Mouse (Mus musculus): ENCODE results near the gene Itprid1.

The Itprid1 gene

DNA sequence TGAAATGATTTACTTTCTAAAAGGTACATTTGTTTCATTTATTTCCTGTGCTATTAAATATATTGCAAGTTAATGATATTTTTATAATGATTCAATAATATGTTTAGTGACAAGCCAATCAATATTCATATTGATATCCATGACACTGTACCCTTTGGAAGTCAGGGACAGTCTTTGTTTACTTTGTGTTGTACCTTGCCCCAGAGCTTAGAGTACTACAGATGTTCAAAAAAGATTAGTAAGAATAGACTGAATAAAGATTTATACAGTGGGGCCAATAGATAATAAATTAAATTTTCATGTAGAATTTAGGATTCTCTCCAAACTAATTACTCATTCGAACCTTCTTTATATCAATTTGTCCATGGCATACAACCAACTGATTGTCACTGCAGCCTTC lies 50.9 kb downstream of the Itprid1 start:
- no peak for DNase-seq (ENCODE audit: low spot score)

DNA sequence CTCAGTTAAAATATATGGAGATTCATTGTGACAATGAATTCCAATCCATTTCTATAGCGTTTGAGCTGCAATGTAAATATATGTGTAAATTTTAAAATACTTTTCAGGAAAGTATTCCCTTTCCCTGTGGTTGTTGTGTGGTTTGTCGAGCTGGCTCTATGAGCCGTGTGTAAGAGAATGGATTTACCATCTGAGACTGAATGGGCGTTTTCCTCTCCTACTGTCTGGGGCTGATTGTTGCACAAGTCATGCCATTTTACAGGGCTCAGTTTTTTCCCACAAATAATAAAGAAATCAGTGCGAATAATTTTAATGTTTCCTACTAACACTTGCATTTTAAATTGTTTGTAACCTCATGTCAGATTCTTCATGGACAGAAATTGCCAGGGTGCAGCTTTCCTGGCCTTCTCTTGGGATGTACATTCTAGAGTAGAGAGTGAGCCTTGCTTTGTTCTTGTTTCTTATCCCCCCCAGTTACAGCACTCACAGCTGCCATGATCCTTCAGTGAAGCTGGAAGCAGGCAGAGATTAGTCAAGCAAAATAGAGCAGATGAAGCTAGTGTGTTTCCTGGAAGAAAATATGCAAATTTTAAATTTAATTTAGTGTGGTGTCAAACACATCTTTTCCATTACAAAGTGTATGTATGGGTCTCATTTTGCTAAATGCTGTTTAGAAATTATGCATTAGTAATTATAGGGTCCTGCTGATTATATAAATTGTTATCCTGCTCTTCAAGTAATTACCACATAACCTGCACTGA lies 65.1 kb downstream of the Itprid1 start:
- no peak for DNase-seq (ENCODE audit: low spot score)

DNA sequence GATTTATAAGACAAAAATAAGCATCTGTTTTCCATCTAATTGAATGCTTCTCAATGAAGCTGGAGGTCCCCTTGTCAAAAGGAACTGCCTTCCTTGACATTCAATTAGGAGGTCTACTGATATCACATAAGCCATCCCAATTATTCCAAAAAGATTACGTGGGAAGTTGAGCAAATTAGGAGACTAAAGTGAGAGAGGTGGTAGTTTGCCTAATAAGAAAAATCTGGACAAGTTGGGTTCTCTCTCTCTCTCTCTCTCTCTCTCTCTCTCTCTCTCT lies 65.6 kb downstream of the Itprid1 start:
- no peak for DNase-seq (ENCODE audit: low spot score)

DNA sequence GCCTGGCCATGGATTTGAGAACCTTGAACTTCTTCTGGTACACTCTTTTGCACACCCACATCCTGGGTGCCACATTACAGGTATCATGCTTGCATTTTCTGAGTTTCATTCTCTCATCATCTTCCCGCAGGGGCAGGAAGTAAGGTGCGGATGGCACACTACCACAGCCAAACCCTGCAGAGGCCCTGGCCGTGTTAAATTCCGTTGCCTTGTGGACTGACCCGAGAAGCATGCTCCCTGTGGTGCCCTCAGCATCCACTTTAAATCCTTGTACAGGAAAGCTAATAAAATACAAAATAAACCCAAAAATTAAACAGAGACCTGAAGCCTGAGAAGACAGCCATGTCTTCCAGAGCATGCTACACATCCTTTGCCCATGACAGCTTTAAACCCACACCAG lies 82.5 kb downstream of the Itprid1 start:
- no peak for DNase-seq (ENCODE audit: low spot score)

DNA sequence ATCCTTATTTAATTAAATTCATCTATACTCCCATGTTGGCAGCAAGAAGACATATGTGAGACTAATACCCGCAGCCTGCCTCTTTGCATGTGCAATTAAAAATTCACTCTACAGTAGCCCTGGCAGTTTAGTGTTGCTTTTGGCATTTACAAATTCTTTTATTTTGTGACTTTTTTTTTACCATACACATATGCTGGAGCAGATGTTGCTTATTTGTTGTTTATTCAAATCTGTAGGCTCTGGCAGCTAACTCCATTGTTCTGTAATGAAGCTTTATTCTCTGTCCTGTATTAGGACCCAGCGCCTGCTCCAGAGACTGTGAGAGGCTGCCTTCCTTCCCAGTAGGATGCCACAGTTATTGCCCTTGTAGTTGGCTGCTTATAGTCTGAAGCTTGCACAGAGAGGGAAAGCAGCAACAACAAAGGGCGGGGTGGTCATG lies 83.6 kb downstream of the Itprid1 start:
- DNase-seq (ENCODE audit: low spot score), result no peak

DNA sequence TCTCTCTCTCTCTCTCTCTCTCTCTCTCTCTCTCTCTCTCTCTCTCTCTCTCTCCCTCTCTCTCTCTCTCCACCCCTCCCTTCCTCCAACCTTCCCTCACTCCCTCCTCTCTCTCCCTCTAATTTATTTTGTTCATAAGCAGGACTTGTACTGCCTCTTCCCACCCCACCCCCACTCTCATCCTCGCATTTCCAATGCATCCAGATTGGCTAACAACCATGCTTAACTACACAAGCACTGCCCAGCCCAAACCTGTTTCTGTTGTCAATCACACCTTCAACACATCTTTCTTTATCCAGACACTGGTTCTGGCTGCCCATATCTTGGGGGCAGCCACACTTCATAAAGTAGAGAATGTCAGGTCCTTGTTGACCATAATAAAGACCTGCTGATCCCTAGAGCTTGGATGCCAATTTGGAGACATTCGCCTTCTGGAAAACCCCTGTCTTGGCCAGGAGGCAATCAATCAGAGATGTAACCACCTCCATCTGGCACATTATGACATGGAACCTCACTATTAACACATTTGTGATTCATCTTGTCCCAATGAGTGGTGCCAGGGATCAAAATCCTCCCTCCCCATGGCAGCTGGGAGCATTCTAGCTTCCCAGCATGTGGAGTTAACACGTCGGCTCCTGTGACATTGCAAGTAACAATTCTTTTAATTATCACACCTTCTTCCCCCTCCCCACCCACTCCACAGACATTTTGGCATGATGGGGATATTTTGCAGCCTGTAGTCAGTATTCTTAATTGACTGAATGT lies 84.4 kb downstream of the Itprid1 start:
- no peak for DNase-seq (ENCODE audit: low spot score)

DNA sequence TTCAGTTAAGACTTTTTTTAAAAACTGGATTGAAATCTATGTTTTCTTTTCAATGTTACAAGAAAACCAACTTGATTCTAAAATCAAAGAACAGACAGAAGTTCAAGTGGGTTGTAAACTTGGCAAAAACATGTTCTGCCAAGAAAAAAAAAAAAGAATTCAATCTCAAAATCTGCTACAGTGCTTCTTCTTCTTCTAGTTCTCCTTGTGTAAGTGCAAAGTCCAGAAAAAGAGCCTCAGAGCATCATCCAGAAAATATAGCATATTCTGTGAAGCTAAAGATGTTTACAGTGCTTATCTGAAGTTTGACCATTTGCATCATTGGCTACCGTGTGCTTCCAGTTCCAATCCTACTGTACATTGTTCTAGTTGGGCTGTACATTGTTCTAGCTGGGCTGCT lies 108.0 kb downstream of the Itprid1 start:
- no peak for DNase-seq (ENCODE audit: low spot score)

DNA sequence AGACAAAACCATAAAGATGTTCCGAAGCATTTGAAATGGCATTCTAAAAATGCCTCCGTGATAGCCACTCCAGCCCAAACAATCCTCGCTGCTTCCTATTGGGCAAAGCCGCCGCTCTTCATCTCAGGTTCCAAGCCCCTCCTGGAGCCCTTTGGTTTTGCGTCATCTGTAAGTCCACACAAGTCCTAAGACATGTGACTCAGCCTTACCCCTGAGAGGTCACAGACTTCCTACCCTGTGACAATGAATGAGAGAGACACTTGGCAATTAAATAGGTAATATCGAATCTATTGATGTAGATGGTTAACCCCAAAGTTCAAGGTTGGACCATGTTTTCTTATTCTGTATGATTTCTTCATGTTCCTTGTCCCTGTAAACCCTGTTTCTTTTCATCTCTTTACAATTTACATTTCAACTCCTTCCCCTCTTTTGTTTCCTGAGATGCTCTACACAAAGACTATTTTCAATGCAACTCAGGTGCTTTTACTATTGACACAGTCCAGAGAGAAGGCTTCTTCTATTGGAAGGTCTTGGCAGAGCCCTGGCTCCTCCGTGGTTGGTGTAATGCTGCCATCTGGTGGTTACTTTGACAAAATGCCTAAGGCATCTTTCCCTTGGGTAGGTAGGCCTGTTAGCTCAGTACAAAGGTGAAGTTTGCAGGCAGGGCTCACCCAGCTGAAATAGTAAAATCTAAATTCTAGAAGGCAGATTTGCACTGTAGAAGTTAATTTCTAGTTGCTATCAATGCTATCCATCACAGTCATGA lies 113.8 kb downstream of the Itprid1 start:
- DNase-seq (ENCODE audit: low spot score), result peak; percentile 59

DNA sequence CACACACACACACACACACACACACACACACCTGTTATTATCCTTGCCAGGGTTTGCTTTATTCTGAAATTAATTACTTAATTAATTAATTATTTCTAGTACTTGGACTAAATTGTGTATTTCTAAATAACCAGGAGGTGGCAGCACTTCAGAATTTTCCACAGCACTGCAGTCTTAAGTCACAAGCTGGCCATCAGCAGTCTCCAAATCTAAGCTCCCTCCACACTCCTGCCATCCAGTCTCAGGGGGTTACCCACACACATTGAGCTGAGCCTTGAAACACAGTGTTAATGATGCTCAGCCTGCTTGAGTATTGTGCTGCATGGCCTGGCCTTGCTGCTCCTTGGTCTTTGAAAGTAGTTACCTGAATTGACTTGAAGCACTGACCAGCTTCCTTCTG lies 136.3 kb downstream of the Itprid1 start:
- peak; percentile 2 for DNase-seq (ENCODE audit: low spot score)

DNA sequence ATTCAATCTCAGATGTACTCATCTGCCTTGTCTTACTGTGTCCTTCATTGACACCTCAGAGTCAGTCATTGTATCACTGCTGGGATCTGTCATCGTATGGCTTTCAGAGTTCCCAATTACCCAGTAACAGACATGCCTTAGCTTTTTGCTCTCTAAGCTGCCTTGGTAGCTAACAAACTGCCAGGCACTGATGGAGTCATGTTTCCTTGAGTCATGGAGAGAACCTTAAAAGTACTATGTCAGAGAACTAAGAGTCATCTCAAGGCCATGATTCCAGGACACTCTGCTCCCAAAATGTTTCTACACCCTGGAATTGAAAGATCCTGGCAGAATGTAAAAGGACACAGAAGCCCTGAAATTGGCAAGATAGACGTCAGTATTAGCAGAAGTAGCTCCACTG lies 143.1 kb downstream of the Itprid1 start:
- DNase-seq (ENCODE audit: low spot score), result no peak

DNA sequence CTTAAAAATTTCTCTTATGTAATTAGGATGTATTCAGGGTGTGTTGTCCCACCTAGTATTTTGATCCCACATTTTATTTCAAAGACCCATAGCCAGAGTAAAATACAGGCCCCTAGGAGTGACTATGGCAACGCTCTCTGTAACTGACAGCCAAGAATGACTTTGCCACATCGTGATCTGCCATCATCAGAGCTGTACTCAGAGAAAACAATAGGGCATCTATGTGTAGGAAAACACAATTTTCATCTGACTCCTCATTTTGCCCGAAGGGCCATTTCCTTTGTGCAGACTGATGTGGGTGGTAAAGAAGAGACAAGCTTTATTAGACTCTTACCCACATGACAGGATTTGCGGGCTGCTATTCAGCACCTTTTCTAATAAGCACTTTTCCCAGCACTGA lies 172.0 kb downstream of the Itprid1 start:
- DNase-seq (ENCODE audit: low spot score), result no peak

DNA sequence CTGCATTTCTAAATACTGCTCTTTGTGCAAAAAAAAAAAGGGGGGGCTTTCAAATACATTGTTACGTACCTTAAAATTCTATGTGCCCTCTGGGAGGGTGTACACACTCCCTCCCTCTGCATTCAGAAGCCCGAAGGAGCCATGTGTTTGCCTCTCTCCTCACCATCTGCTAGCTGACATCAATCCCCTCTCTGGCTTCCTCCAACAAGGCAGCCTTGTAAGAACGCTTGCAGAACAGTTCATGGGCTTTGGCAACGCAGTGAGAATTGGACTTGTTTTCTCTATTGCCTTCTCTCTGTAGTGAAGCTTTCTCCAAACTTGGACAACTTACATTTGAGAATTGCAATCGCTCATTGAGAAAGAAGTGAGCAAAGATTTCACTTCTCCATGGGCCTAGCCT lies 175.7 kb downstream of the Itprid1 start:
- no peak for DNase-seq (ENCODE audit: low spot score)

DNA sequence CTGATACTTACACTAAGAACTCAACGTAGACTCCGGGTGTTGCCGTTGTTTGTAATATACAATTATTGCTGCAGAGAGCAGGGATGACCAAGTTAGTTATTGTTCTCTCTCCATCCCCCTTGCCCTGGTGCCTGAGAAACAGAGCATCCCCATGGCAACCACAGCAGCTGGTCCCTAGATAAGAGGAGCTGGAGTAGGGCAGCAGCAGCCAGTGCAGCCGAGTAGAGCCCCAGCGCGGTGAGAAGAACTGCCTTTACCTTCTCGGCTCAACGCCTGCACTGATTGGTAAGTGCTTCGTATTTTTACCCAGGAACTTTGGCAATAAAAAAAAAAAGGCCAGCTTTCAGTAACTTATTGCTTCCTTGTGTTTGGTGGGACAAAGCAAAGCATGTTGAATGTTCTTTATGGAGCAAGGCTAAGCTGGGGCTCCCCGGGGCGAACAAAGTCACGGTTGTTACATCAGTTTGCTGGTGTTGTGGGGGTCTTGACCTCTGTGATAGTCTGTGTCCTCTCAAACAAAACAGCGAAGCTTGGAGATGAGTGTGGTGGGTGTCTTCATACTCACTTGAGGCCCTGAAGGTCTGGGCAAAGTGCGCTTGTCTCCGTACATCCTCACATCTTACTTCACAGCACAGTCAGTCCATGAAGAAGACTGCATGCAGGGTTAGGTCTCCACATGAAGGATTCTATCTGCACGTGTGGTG lies 180.7 kb downstream of the Itprid1 start, which contains the start of gene Ppp1r17:
Ppp1r17 (plus strand) TSS at position 207 of the 704 bp plus-strand sequence.
- DNase-seq (ENCODE audit: low spot score), result no peak

DNA sequence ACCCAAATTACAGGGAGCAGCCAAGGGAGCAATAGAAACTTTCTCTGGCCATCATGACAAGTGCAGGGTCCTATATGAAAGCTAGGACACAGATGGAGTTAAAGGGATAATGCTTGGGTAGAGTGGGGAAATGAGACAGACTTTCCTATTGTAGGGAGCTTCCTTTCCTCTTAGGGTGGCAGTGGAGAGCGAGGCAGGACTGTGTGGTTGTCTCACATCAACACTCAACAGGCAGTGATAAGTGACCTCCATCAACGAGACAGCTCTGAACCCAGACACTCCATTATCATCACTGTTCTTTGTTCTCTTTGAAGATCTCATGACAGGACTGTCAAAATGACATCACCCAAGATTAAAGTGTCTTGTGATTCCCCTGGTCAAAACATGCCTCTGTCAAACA lies 182.9 kb downstream of the Itprid1 start:
- no peak for DNase-seq (ENCODE audit: low spot score)

DNA sequence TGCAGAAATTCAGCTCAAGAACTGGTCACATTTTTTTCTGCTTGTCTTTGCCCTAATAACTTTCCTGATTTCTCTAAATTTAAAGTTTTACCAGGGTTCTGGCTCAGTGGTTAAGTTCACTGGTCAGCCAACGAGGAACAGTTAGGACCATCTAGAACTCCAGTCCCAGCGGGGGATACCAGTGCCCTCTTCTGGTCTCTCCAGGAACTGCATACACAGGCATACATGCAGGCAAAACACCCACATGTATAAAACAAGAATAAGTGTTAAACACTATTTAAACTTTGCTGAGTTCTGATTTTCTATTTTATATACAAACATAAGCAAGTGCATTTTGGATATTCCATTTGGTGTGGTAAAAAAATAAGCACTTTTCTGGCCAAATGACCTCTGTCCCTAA lies 188.8 kb downstream of the Itprid1 start:
- no peak for DNase-seq (ENCODE audit: low spot score)

DNA sequence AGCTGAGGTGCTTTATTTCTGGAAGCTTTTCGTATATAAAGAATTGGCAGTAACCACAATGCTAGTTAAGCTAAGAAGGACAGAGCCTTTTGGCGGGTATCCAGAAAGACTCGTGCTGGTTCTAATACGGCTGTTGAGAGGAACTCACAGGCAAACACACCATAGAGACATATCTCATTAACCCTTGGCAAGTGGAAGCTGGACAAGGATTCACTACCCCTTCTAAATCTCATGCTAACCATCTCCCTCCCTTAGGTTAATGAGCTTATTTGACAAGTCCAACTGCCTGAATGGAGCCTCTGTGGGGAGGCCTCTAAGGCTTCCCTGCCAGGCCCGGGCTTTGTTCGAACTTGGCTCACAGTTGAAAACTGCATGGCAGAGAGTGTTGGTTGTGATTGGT lies 190.6 kb downstream of the Itprid1 start:
- DNase-seq (ENCODE audit: low spot score), result no peak

DNA sequence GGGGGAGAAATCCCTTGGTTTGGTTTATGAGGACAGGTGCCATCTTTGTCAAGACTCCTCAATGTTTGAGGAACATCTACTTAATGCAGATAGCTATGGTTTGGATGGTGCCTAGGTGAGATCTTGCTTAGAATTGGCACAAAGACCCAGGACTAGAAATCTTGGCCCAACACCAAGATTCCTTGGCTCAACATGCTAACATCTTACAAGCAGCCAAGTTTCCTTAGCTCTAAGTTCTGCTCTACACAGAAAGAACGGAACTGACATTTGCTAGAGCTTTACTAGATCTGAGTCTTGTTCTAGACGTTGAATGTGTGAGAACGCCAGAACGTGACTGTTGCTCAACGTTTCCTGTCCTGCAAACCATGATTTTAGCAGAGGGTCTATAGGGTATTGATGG lies 191.3 kb downstream of the Itprid1 start:
- no peak for DNase-seq (ENCODE audit: low spot score)

Data from lung, postnatal 25 days (tissue).